Mouse (Mus musculus): Measurements from ENCODE around the gene Ggt1.

Ggt1 gene

DNA sequence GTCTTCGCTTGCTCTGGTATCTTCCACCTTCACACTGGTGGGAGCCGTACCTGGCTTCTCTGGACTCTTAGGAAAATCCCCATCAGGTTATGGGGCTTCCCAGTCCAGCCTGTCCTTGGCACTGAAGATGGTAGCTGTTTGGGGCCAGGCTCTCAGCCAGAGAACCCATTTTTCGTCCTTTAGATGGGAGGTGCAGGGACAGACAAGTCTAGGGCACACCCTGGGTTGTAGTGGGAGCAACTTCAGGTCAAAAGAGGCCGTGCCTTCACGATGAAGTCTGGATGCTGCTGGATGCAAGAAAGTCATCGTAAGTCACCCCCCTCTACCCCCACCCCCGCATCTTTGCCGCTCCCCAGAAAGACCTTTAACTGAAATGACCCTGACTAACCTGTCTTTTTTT lies 73.2 kb downstream of the Ggt1 start:
- DNase-seq: no peak

DNA sequence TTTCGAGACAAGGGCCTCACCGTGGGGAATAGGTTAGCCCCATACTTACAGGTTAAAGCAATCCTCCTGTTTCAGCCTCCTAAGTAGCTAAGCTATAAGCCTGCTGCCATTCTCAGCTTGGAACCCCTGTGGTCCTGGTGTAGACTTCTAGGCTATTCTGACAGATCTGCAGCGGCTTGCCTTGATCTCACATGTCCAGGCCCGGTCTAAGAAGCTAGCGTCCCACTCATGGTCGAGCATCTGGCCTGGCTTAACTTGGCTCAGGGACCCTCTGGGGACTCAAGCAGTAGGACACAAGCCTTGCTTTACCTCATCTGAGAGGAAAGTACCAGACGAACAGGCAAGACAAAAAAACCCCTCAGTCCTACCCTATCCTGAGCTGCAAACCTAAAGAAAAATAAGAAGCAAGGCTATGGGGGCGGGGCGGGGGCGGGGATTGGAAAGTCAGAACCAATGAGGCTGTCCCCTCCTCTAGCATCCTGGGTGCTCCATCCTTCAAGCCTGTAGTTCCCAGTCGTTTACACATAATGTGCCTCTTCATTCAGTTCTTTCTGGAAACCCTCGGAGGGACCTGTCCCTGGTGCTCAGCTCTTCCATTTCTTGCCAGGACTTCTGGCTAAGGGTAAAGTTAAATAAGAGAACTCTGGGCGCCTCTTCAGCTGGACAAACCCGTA lies 73.8 kb downstream of the Ggt1 start:
- no peak for DNase-seq

DNA sequence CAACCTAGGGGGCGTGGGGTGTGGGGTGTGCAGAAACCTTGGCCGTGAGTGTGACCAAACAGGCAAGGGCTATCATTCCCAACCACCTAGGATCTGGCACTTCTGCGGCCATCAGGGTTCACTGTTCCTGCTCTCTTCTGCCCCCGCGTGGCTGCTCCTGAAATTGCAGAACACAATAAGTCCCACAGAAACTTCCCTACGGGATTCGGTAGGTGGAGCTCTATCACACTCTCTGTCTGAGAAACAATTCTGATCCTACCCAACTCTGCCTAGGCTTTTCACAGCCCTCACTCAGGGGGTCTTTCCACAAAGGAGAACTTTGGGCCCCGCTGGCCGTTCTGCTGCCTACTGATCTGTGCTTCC lies 74.3 kb downstream of the Ggt1 start:
- peak; percentile 85 to 93 for DNase-seq
